Mouse (Mus musculus) liver, adult 2 months (tissue): ENCODE measurements around the gene Gm853.

Experiments
- CTCF ChIP-seq: fragments of 200-500 bp; IDR thresholded peaks from 2 replicates; pipeline ENCODE4 v1.5.1; 2011; ENCODE audit warnings: low read depth, low read length, control low read depth
- POLR2A ChIP-seq: fragments of 200-500 bp; IDR thresholded peaks from 2 replicates; pipeline ENCODE4 v1.6.1; 2011; ENCODE audit warnings: low read length, control low read depth; ENCODE audit not compliant: insufficient read depth; ENCODE audit errors: extremely low read depth

DNA sequence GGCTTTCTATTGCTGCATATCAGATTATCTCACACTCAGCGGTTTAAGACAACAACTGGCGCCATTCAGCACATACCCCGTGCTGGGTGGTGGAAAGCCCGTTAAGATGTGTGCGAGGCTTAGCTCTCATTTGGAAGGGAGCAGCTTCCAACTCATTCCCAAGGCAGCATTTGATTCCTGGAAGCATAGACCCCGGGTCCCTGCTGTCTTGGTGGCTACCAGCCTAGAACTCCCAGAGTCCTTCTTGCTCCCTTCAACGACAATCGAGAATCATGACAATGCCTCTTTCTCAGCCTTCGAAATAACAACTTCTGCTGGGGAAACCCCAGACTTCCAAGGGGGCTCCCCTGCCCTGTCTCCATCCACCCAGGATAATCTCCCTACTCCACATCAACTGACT, 35.8 kb downstream of the Gm853 start:
- TF ChIP-seq POLR2A (no peak), CTCF (no peak)
